Mouse (Mus musculus) macrophage (primary cell): ENCODE data around the gene Tmem184b. TPM values are rescaled to one million over a fixed set of nuclear protein-coding genes. Genes with fewer than 3 reads are reported as not detected.

Experiments used
- H3K27ac ChIP-seq: fragments of 350-480 bp; formaldehyde crosslinking; 2 replicates; pipeline ENCODE4 v1.9.0; 2021
- H3K36me3 ChIP-seq: fragments of 350-480 bp; formaldehyde crosslinking; 2 replicates; pipeline ENCODE4 v1.9.0; 2021; ENCODE audit errors: inconsistent target
- H3K4me3 ChIP-seq: fragments of 350-480 bp; formaldehyde crosslinking; 2 replicates; pipeline ENCODE4 v1.9.0; 2021; ENCODE audit errors: inconsistent target
- H3K79me2 ChIP-seq: fragments of 350-480 bp; formaldehyde crosslinking; 2 replicates; pipeline ENCODE4 v1.9.0; 2021; ENCODE audit errors: inconsistent target
- WGBS: methylation state at CpG from one replicate; pipeline ENCODE4 v1.1.7; 2026; ENCODE audit warnings: inconsistent platforms; ENCODE audit not compliant: missing documents; 5-methylcytosine and 5-hydroxymethylcytosine counted together
- polyA plus RNA-seq: library from polyadenylated mRNA; stranded (reverse); fragments of 250-400 nt; gene quantifications from 3 replicates; pipeline ENCODE4 v1.2.4, GENCODE M21; 2018; ENCODE audit warnings: inconsistent platforms

Tmem184b gene
- polyA plus RNA-seq, 1 experiment from 2014 or later, result 40.4 TPM

- no peak overlapping the region for H3K4me3 ChIP-seq
- peaks cover 57% of the 10 kb centered on the region for H3K79me2 ChIP-seq
- H3K27ac ChIP-seq, result no peak overlapping the region
- WGBS, result 98% methylated on average over 10 of the region's 10 CpGs
- H3K36me3 ChIP-seq, result peaks cover 51% of the 10 kb centered on the region
Measured at GRCm38 (mm10) chr15:79378608-79379007, 24.8 kb downstream of the Tmem184b start.

- WGBS, result 94% methylated on average over 6 of the region's 6 CpGs
- no peak overlapping the region for H3K4me3 ChIP-seq
- peaks cover 47% of the 10 kb centered on the region for H3K79me2 ChIP-seq
- no peak overlapping the region for H3K27ac ChIP-seq
- H3K36me3 ChIP-seq, result peaks cover 60% of the 10 kb centered on the region
Measured at GRCm38 (mm10) chr15:79377681-79378080, 25.7 kb downstream of the Tmem184b start.

- Histone ChIP-seq H3K36me3 (peaks cover 87% of the 10 kb centered on the region), H3K27ac (no peak overlapping the region), H3K4me3 (no peak overlapping the region), H3K79me2 (peaks cover 18% of the 10 kb centered on the region)
- 89% methylated on average over 3 of the region's 3 CpGs for WGBS
Measured at GRCm38 (mm10) chr15:79374760-79375159, 28.6 kb downstream of the Tmem184b start.

GRCm38 (mm10) chr15:79370281-79370843 lies 33.0 kb downstream of the Tmem184b start:
- Histone ChIP-seq H3K79me2 (no peaks in the 10 kb centered on the region), H3K4me3 (no peak overlapping the region), H3K36me3 (peaks cover 95% of the 10 kb centered on the region), H3K27ac (no peak overlapping the region)
- 78% methylated on average over 7 of the region's 7 CpGs for WGBS

- peaks cover 96% of the 10 kb centered on the region for H3K36me3 ChIP-seq
- no peak overlapping the region for H3K27ac ChIP-seq
- WGBS, result 94% methylated on average over 15 of the region's 15 CpGs
- no peaks in the 10 kb centered on the region for H3K79me2 ChIP-seq
- H3K4me3 ChIP-seq, result no peak overlapping the region
Measured at GRCm38 (mm10) chr15:79369452-79370280, 33.7 kb downstream of the Tmem184b start.

GRCm38 (mm10) chr15:79368861-79369440 lies 34.4 kb downstream of the Tmem184b start:
- no peak overlapping the region for H3K27ac ChIP-seq
- no peak overlapping the region for H3K4me3 ChIP-seq
- H3K79me2 ChIP-seq, result no peaks in the 10 kb centered on the region
- peaks cover 96% of the 10 kb centered on the region for H3K36me3 ChIP-seq
- 93% methylated on average over 8 of the region's 8 CpGs for WGBS

- Histone ChIP-seq H3K36me3 (peaks cover 96% of the 10 kb centered on the region), H3K4me3 (no peak overlapping the region), H3K27ac (no peak overlapping the region), H3K79me2 (no peaks in the 10 kb centered on the region)
- WGBS, result 90% methylated on average over 13 of the region's 14 CpGs
Measured at GRCm38 (mm10) chr15:79368313-79368811, 35.0 kb downstream of the Tmem184b start.

- no peak overlapping the region for H3K27ac ChIP-seq
- peaks cover 97% of the 10 kb centered on the region for H3K36me3 ChIP-seq
Measured at GRCm38 (mm10) chr15:79366402-79366801, 37.0 kb downstream of the Tmem184b start.

GRCm38 (mm10) chr15:79365068-79365467 lies 38.3 kb downstream of the Tmem184b start:
- peaks cover 89% of the 10 kb centered on the region for H3K36me3 ChIP-seq
- WGBS, result 96% methylated on average over 12 of the region's 12 CpGs
- H3K27ac ChIP-seq, result no peak overlapping the region
- H3K79me2 ChIP-seq, result no peaks in the 10 kb centered on the region
- H3K4me3 ChIP-seq, result no peak overlapping the region

More at GRCm38 (mm10) chr15:79366402-79366801, 37.0 kb downstream of the Tmem184b start:
- Histone ChIP-seq H3K4me3 (no peak overlapping the region), H3K79me2 (no peaks in the 10 kb centered on the region)
- 100% methylated on average over 5 of the region's 5 CpGs for WGBS

GRCm38 (mm10) chr15:79364120-79364519 lies 39.2 kb downstream of the Tmem184b start:
- WGBS, result 91% methylated on average over 6 of the region's 6 CpGs
- Histone ChIP-seq H3K4me3 (no peak overlapping the region), H3K27ac (no peak overlapping the region), H3K79me2 (no peaks in the 10 kb centered on the region), H3K36me3 (peaks cover 79% of the 10 kb centered on the region)

GRCm38 (mm10) chr15:79361023-79361422 lies 42.3 kb downstream of the Tmem184b start:
- Histone ChIP-seq H3K27ac (no peak overlapping the region), H3K36me3 (peaks cover 49% of the 10 kb centered on the region), H3K4me3 (no peak overlapping the region), H3K79me2 (no peaks in the 10 kb centered on the region)
- WGBS, result 43% methylated on average over 4 of the region's 4 CpGs

GRCm38 (mm10) chr15:79360371-79360770 lies 43.0 kb downstream of the Tmem184b start:
- no peak overlapping the region for H3K27ac ChIP-seq
- WGBS, result 45% methylated on average over 6 of the region's 7 CpGs
- H3K4me3 ChIP-seq, result no peak overlapping the region
- H3K79me2 ChIP-seq, result no peaks in the 10 kb centered on the region
- H3K36me3 ChIP-seq, result peaks cover 43% of the 10 kb centered on the region

- Histone ChIP-seq H3K36me3 (peaks cover 39% of the 10 kb centered on the region), H3K79me2 (no peaks in the 10 kb centered on the region), H3K4me3 (no peak overlapping the region), H3K27ac (no peak overlapping the region)
- 36% methylated on average over 6 of the region's 6 CpGs for WGBS
Measured at GRCm38 (mm10) chr15:79359954-79360353, 43.4 kb downstream of the Tmem184b start.

GRCm38 (mm10) chr15:79357974-79358690 lies 45.2 kb downstream of the Tmem184b start:
- Histone ChIP-seq H3K27ac (no peak overlapping the region), H3K36me3 (peaks cover 20% of the 10 kb centered on the region), H3K4me3 (no peak overlapping the region), H3K79me2 (no peaks in the 10 kb centered on the region)
- WGBS, result 82% methylated on average over 12 of the region's 12 CpGs
